Mouse (Mus musculus) gastrocnemius, adult 8-10 months (tissue): ENCODE data around the gene Elfn2. TPM values are rescaled to one million over a fixed set of nuclear protein-coding genes. Genes with fewer than 3 reads are reported as not detected.

Source experiments
- DNase-seq, 2 experiments: peaks; one replicate each; pipeline ENCODE4 v3.0.0; 2022; ENCODE audit warnings: low spot score in 2 of 2
- total RNA-seq, 4 experiments: library from RNA; stranded (reverse); gene quantifications; 2 replicates each; pipeline ENCODE4 v1.2.4; 2022

Gene Elfn2
- total RNA-seq, result under 1 TPM in 3 of 4 experiments, not detected in 1; 0.05 to 0.11 (median 0.07) TPM

GRCm38 (mm10) chr15:78718290-78719250 is at the start of gene Elfn2:
Gene Elfn2, minus strand, starts transcription at chr15:78718771.
- no peak for DNase-seq

- no peak for DNase-seq
Measured at GRCm38 (mm10) chr15:78763704-78764103, 45.1 kb upstream of the Elfn2 start.

GRCm38 (mm10) chr15:78763210-78763609 is 44.6 kb upstream of the Elfn2 start:
- DNase-seq, result no peak

- no peak for DNase-seq
Measured at GRCm38 (mm10) chr15:78761112-78761511, 42.5 kb upstream of the Elfn2 start.

- DNase-seq, result no peak
Measured at GRCm38 (mm10) chr15:78758132-78758531, 39.6 kb upstream of the Elfn2 start.

- no peak for DNase-seq
Measured at GRCm38 (mm10) chr15:78755966-78756725, 37.6 kb upstream of the Elfn2 start.

- no peak for DNase-seq
Measured at GRCm38 (mm10) chr15:78755226-78755625, 36.7 kb upstream of the Elfn2 start.

GRCm38 (mm10) chr15:78754144-78754543 is 35.6 kb upstream of the Elfn2 start:
- DNase-seq, result no peak

- no peak for DNase-seq
Measured at GRCm38 (mm10) chr15:78752991-78753390, 34.4 kb upstream of the Elfn2 start.

- no peak for DNase-seq
Measured at GRCm38 (mm10) chr15:78750608-78751350, 32.2 kb upstream of the Elfn2 start.

GRCm38 (mm10) chr15:78749855-78750254 is 31.3 kb upstream of the Elfn2 start:
- no peak for DNase-seq

- DNase-seq, result peak; percentile 38 to 47
Measured at GRCm38 (mm10) chr15:78744206-78744605, 25.6 kb upstream of the Elfn2 start.

GRCm38 (mm10) chr15:78742831-78743230 is 24.3 kb upstream of the Elfn2 start:
- DNase-seq, result no peak

GRCm38 (mm10) chr15:78740662-78741061 is 22.1 kb upstream of the Elfn2 start:
- DNase-seq, result no peak

GRCm38 (mm10) chr15:78737146-78737545 is 18.6 kb upstream of the Elfn2 start:
- DNase-seq, result no peak

GRCm38 (mm10) chr15:78736681-78737100 is 18.1 kb upstream of the Elfn2 start:
- DNase-seq, result no peak

GRCm38 (mm10) chr15:78736181-78736579 is 17.6 kb upstream of the Elfn2 start:
- no peak for DNase-seq

GRCm38 (mm10) chr15:78735431-78736180 is 17.0 kb upstream of the Elfn2 start:
- DNase-seq, result no peak

- no peak for DNase-seq
Measured at GRCm38 (mm10) chr15:78731830-78732229, 13.3 kb upstream of the Elfn2 start.

- no peak for DNase-seq
Measured at GRCm38 (mm10) chr15:78730315-78731049, 11.9 kb upstream of the Elfn2 start.
